Mouse (Mus musculus) E14TG2a.4 (cell line): ENCODE measurements around the gene Mrpl4.
"Not testable (repeated sequence)": the region's sequence is repeated elsewhere in the genome, so short reads cannot be mapped to it uniquely, and the experiment has no call there.

Source experiments
- CTCF ChIP-seq: conservative IDR thresholded peaks from 2 replicates; pipeline ENCODE4 v1.5.1; 2014; ENCODE audit warnings: low read length
- NANOG ChIP-seq: IDR thresholded peaks from 2 replicates; pipeline ENCODE4 v1.6.1; 2014; ENCODE audit warnings: borderline replicate concordance, low read length, mixed read lengths
- POU5F1 ChIP-seq: IDR thresholded peaks from 2 replicates; pipeline ENCODE4 v1.6.1; 2014; ENCODE audit warnings: low read length, borderline replicate concordance

- TF ChIP-seq CTCF, POU5F1, NANOG: not testable (repeated sequence)
Measured at GRCm38 (mm10) chr9:21010939-21011541, 8.5 kb downstream of the Mrpl4 start.
